Mouse (Mus musculus): Measurements from ENCODE around the gene Gm49601. TPM values are rescaled to one million over a fixed set of nuclear protein-coding genes. Genes with fewer than 3 reads are reported as not detected.
A peak's percentile ranks its signal among the peaks of the same experiment; 100 is the strongest.

Gene Gm49601
- polyA plus RNA-seq, 1 experiment from 2014 or later = 0.28 TPM

- WGBS (ENCODE audit: insufficient replicate concordance) = 65% methylated on average over 6 of the region's 6 CpGs
- Histone ChIP-seq H3K9me3 (replicated peaks; ENCODE audit: control insufficient read depth, low read length) (no peaks in the 10 kb centered on the region; the same call in 1 of the 2 replicates), H3K4me1 (ENCODE audit: control insufficient read depth, low read depth, low read length) (no peaks in the 10 kb centered on the region), H3K4me3 (ENCODE audit: low read depth, low read length) (no peak overlapping the region), H3K36me3 (ENCODE audit: control insufficient read depth, insufficient read depth) (no peaks in the 10 kb centered on the region), H3K9ac (ENCODE audit: low read depth, low read length) (no peak overlapping the region), H3K27ac (ENCODE audit: low read length) (no peak overlapping the region), H3K27me3 (ENCODE audit: control insufficient read depth, insufficient read depth, low read depth, low read length) (no peaks in the 10 kb centered on the region), H3K4me2 (ENCODE audit: low read depth, low read length) (no peak overlapping the region)
- no peak for ATAC-seq (ENCODE audit: low read depth)
Observed at GRCm38 (mm10) chr16:18645329-18645728, 19.1 kb upstream of the Gm49601 start.

GRCm38 (mm10) chr16:18644485-18644884 is 18.3 kb upstream of the Gm49601 start:
- H3K4me1 ChIP-seq (ENCODE audit: control insufficient read depth, low read depth, low read length) = no peaks in the 10 kb centered on the region
- no peak for ATAC-seq (ENCODE audit: low read depth)
- H3K4me2 ChIP-seq (ENCODE audit: low read depth, low read length) = no peak overlapping the region
- H3K36me3 ChIP-seq (ENCODE audit: control insufficient read depth, insufficient read depth) = no peaks in the 10 kb centered on the region
- H3K27me3 ChIP-seq (ENCODE audit: control insufficient read depth, insufficient read depth, low read depth, low read length) = no peaks in the 10 kb centered on the region
- H3K9me3 ChIP-seq (replicated peaks; ENCODE audit: control insufficient read depth, low read length) = no peaks in the 10 kb centered on the region; the same call in 1 of the 2 replicates
- H3K9ac ChIP-seq (ENCODE audit: low read depth, low read length) = no peak overlapping the region
- no peak overlapping the region for H3K27ac ChIP-seq (ENCODE audit: low read length)
- no peak overlapping the region for H3K4me3 ChIP-seq (ENCODE audit: low read depth, low read length)
- WGBS (ENCODE audit: insufficient replicate concordance) = 53% methylated on average over 4 of the region's 4 CpGs

GRCm38 (mm10) chr16:18643406-18643998 is 17.3 kb upstream of the Gm49601 start:
- WGBS (ENCODE audit: insufficient replicate concordance) = 39% methylated on average over 11 of the region's 11 CpGs
- H3K9me3 ChIP-seq (replicated peaks; ENCODE audit: control insufficient read depth, low read length) = no peaks in the 10 kb centered on the region; the same call in 1 of the 2 replicates

GRCm38 (mm10) chr16:18642897-18643296 is 16.7 kb upstream of the Gm49601 start:
- no peak overlapping the region for H3K9ac ChIP-seq (ENCODE audit: low read depth, low read length)
- no peak overlapping the region for H3K4me2 ChIP-seq (ENCODE audit: low read depth, low read length)
- no peak overlapping the region for H3K4me3 ChIP-seq (ENCODE audit: low read depth, low read length)
- no peaks in the 10 kb centered on the region for H3K36me3 ChIP-seq (ENCODE audit: control insufficient read depth, insufficient read depth)
- no peak for ATAC-seq (ENCODE audit: low read depth)
- H3K27me3 ChIP-seq (ENCODE audit: control insufficient read depth, insufficient read depth, low read depth, low read length) = no peaks in the 10 kb centered on the region
- no peaks in the 10 kb centered on the region for H3K4me1 ChIP-seq (ENCODE audit: control insufficient read depth, low read depth, low read length)
- H3K9me3 ChIP-seq (replicated peaks; ENCODE audit: control insufficient read depth, low read length) = no peaks in the 10 kb centered on the region
- WGBS (ENCODE audit: insufficient replicate concordance) = 46% methylated on average over 4 of the region's 4 CpGs
- no peak overlapping the region for H3K27ac ChIP-seq (ENCODE audit: low read length)

More at GRCm38 (mm10) chr16:18643406-18643998, 17.3 kb upstream of the Gm49601 start:
- Histone ChIP-seq H3K4me3 (ENCODE audit: low read depth, low read length) (no peak overlapping the region), H3K4me2 (ENCODE audit: low read depth, low read length) (no peak overlapping the region), H3K27ac (ENCODE audit: low read length) (no peak overlapping the region), H3K27me3 (ENCODE audit: control insufficient read depth, insufficient read depth, low read depth, low read length) (no peaks in the 10 kb centered on the region), H3K9ac (ENCODE audit: low read depth, low read length) (no peak overlapping the region), H3K36me3 (ENCODE audit: control insufficient read depth, insufficient read depth) (no peaks in the 10 kb centered on the region), H3K4me1 (ENCODE audit: control insufficient read depth, low read depth, low read length) (no peaks in the 10 kb centered on the region)
- ATAC-seq (ENCODE audit: low read depth) = peak; percentile 24; the same call in 1 of the 2 replicates

GRCm38 (mm10) chr16:18642291-18642690 is 16.1 kb upstream of the Gm49601 start:
- Histone ChIP-seq H3K4me3 (ENCODE audit: low read depth, low read length) (no peak overlapping the region), H3K36me3 (ENCODE audit: control insufficient read depth, insufficient read depth) (no peaks in the 10 kb centered on the region), H3K9me3 (replicated peaks; ENCODE audit: control insufficient read depth, low read length) (no peaks in the 10 kb centered on the region), H3K4me1 (ENCODE audit: control insufficient read depth, low read depth, low read length) (no peaks in the 10 kb centered on the region), H3K27me3 (ENCODE audit: control insufficient read depth, insufficient read depth, low read depth, low read length) (no peaks in the 10 kb centered on the region), H3K27ac (ENCODE audit: low read length) (no peak overlapping the region), H3K9ac (ENCODE audit: low read depth, low read length) (no peak overlapping the region), H3K4me2 (ENCODE audit: low read depth, low read length) (no peak overlapping the region)
- 41% methylated on average over 7 of the region's 7 CpGs for WGBS (ENCODE audit: insufficient replicate concordance)
- no peak for ATAC-seq (ENCODE audit: low read depth)

GRCm38 (mm10) chr16:18639382-18639929 is 13.2 kb upstream of the Gm49601 start:
- ATAC-seq (ENCODE audit: low read depth) = no peak
- no peak overlapping the region for H3K4me3 ChIP-seq (ENCODE audit: low read depth, low read length)
- WGBS (ENCODE audit: insufficient replicate concordance) = 35% methylated on average over 1 of the region's 1 CpGs

GRCm38 (mm10) chr16:18638396-18638795 is 12.2 kb upstream of the Gm49601 start:
- Histone ChIP-seq H3K27ac (ENCODE audit: low read length) (no peak overlapping the region), H3K4me2 (ENCODE audit: low read depth, low read length) (no peak overlapping the region), H3K4me3 (ENCODE audit: low read depth, low read length) (no peak overlapping the region), H3K4me1 (ENCODE audit: control insufficient read depth, low read depth, low read length) (no peaks in the 10 kb centered on the region), H3K9me3 (replicated peaks; ENCODE audit: control insufficient read depth, low read length) (no peaks in the 10 kb centered on the region), H3K27me3 (ENCODE audit: control insufficient read depth, insufficient read depth, low read depth, low read length) (no peaks in the 10 kb centered on the region), H3K36me3 (ENCODE audit: control insufficient read depth, insufficient read depth) (no peaks in the 10 kb centered on the region), H3K9ac (ENCODE audit: low read depth, low read length) (no peak overlapping the region)
- ATAC-seq (ENCODE audit: low read depth) = no peak
- WGBS (ENCODE audit: insufficient replicate concordance) = 26% methylated on average over 2 of the region's 2 CpGs

More at GRCm38 (mm10) chr16:18639382-18639929, 13.2 kb upstream of the Gm49601 start:
- no peaks in the 10 kb centered on the region for H3K4me1 ChIP-seq (ENCODE audit: control insufficient read depth, low read depth, low read length)
- no peaks in the 10 kb centered on the region for H3K9me3 ChIP-seq (replicated peaks; ENCODE audit: control insufficient read depth, low read length)
- H3K27ac ChIP-seq (ENCODE audit: low read length) = no peak overlapping the region
- no peaks in the 10 kb centered on the region for H3K36me3 ChIP-seq (ENCODE audit: control insufficient read depth, insufficient read depth)
- no peaks in the 10 kb centered on the region for H3K27me3 ChIP-seq (ENCODE audit: control insufficient read depth, insufficient read depth, low read depth, low read length)
- H3K9ac ChIP-seq (ENCODE audit: low read depth, low read length) = no peak overlapping the region
- H3K4me2 ChIP-seq (ENCODE audit: low read depth, low read length) = no peak overlapping the region

- H3K9ac ChIP-seq (ENCODE audit: low read depth, low read length) = no peak overlapping the region
- no peaks in the 10 kb centered on the region for H3K9me3 ChIP-seq (replicated peaks; ENCODE audit: control insufficient read depth, low read length)
- H3K4me1 ChIP-seq (ENCODE audit: control insufficient read depth, low read depth, low read length) = no peaks in the 10 kb centered on the region; the same call in 1 of the 2 replicates
- no peaks in the 10 kb centered on the region; the same call in 1 of the 2 replicates for H3K27me3 ChIP-seq (ENCODE audit: control insufficient read depth, insufficient read depth, low read depth, low read length)
- no peak for ATAC-seq (ENCODE audit: low read depth)
- WGBS (ENCODE audit: insufficient replicate concordance) = 56% methylated on average over 3 of the region's 3 CpGs
- no peak overlapping the region for H3K4me2 ChIP-seq (ENCODE audit: low read depth, low read length)
- no peak overlapping the region for H3K27ac ChIP-seq (ENCODE audit: low read length)
- no peaks in the 10 kb centered on the region for H3K36me3 ChIP-seq (ENCODE audit: control insufficient read depth, insufficient read depth)
- H3K4me3 ChIP-seq (ENCODE audit: low read depth, low read length) = no peak overlapping the region
Observed at GRCm38 (mm10) chr16:18636804-18637203, 10.6 kb upstream of the Gm49601 start.

GRCm38 (mm10) chr16:18636401-18636800 is 10.2 kb upstream of the Gm49601 start:
- WGBS (ENCODE audit: insufficient replicate concordance) = 66% methylated on average over 5 of the region's 5 CpGs
- Histone ChIP-seq H3K4me2 (ENCODE audit: low read depth, low read length) (no peak overlapping the region), H3K27me3 (ENCODE audit: control insufficient read depth, insufficient read depth, low read depth, low read length) (peaks cover 2% of the 10 kb centered on the region; the same call in 1 of the 2 replicates), H3K9me3 (replicated peaks; ENCODE audit: control insufficient read depth, low read length) (no peaks in the 10 kb centered on the region), H3K4me1 (ENCODE audit: control insufficient read depth, low read depth, low read length) (no peaks in the 10 kb centered on the region; the same call in 1 of the 2 replicates), H3K4me3 (ENCODE audit: low read depth, low read length) (no peak overlapping the region), H3K27ac (ENCODE audit: low read length) (no peak overlapping the region), H3K9ac (ENCODE audit: low read depth, low read length) (no peak overlapping the region), H3K36me3 (ENCODE audit: control insufficient read depth, insufficient read depth) (no peaks in the 10 kb centered on the region)
- no peak for ATAC-seq (ENCODE audit: low read depth)
